Mouse (Mus musculus): ENCODE data around the gene Mctp2.

- TF ChIP-seq CTCF (IDR thresholded peaks at IDR 0.05; ENCODE audit: low read depth, low read length) (no peak), EP300 (IDR thresholded peaks at IDR 0.05; ENCODE audit: insufficient read depth, low read depth, low read length) (no peak)
Measured at GRCm38 (mm10) chr7:72103654-72104053, 202.8 kb downstream of the Mctp2 start.

All from ES-Bruce4 (cell line).